ENCODE assay signal across 20 mouse cellular contexts in genomic region chr11:101220853-101221252, GRCm38 (mm10). TPM values are rescaled to one million over a fixed set of nuclear protein-coding genes. Genes with fewer than 3 reads are reported as not detected.
DNase-seq lines count a peak whose midpoint lies in the region; ATAC-seq and TF ChIP-seq lines count a peak whose summit lies in the region.
"Had no signal": no experiment of that assay in that cellular context is flagged by ENCODE, and none has a peak within 500 bp of the region (broad histone marks: within the 10 kb centered on the region; RNA-seq: fewer than 3 reads in every experiment).

No protein-coding gene starts in this region.

- peak in 1 of 2 experiments; percentile 9; a peak in 1 of 4 replicates for TF ChIP-seq EP300 in MEL (IDR thresholded peaks at IDR 0.05; ENCODE audit: low read depth in 1 of 2, low read length in 2 of 2)

- no peak for TF ChIP-seq POLR2A in MEL (IDR thresholded peaks at IDR 0.05; ENCODE audit: control insufficient read depth in 1 of 2, insufficient read depth in 1 of 2, low read depth in 1 of 2, low read length in 2 of 2, poor library complexity in 1 of 2)

- H3K9me3 ChIP-seq in heart, embryonic 11.5 days (replicated peaks; ENCODE audit: control insufficient read depth, low read length): no peaks in the 10 kb centered on the region
- no peaks in the 10 kb centered on the region for H3K9me3 ChIP-seq in kidney, embryonic 15.5 days (replicated peaks)
- H3K9me3 ChIP-seq in MEL (replicated peaks; ENCODE audit: insufficient read depth, low read length): no peaks in the 10 kb centered on the region
- no peaks in the 10 kb centered on the region for H3K9me3 ChIP-seq in intestine, postnatal 0 days (ENCODE audit: control insufficient read depth)
- H3K9me3 ChIP-seq: forebrain, embryonic 10.5 days; hindbrain, embryonic 12.5 days; liver, embryonic 12.5 days; midbrain, embryonic 10.5 days had no signal

- TF ChIP-seq RAD21 in MEL (IDR thresholded peaks at IDR 0.05; ENCODE audit: low read depth, low read length): no peak

- H3K27ac ChIP-seq in heart, embryonic 11.5 days (ENCODE audit: low read depth, low read length): 0 out of 2 replicates have a peak overlapping the region, but pooled peaks have one; percentile 55
- peak overlapping the region; percentile 71 for H3K27ac ChIP-seq in kidney, embryonic 15.5 days
- peak overlapping the region; percentile 72 for H3K27ac ChIP-seq in MEL (ENCODE audit: control insufficient read depth, low read depth, low read length)
- peak overlapping the region; percentile 76 for H3K27ac ChIP-seq in intestine, postnatal 0 days (ENCODE audit: low read depth, low read length)
- H3K27ac ChIP-seq: forebrain, embryonic 10.5 days; hindbrain, embryonic 12.5 days; liver, embryonic 12.5 days; midbrain, embryonic 10.5 days had no signal

- WGBS in heart, embryonic 11.5 days (ENCODE audit: insufficient replicate concordance): 44% methylated on average over 2 of the region's 2 CpGs
- 13% methylated on average over 2 of the region's 2 CpGs for whole genome bisulfite sequencing in kidney, embryonic 15.5 days
- WGBS in intestine, postnatal 0 days: 32% methylated on average over 2 of the region's 2 CpGs

- no peak overlapping the region for H3K4me3 ChIP-seq in heart, embryonic 11.5 days (ENCODE audit: low read depth, low read length)
- no peak overlapping the region for H3K4me3 ChIP-seq in kidney, embryonic 15.5 days (replicated peaks)
- H3K4me3 ChIP-seq in MEL (ENCODE audit: control insufficient read depth in 1 of 2, insufficient read depth in 1 of 2, low read depth in 2 of 2, low read length in 2 of 2): peak overlapping the region in 1 of 2 experiments; percentile 12; a peak in 1 of 4 replicates
- H3K4me3 ChIP-seq in intestine, postnatal 0 days (ENCODE audit: low read depth, low read length): no peak overlapping the region
- H3K4me3 ChIP-seq: forebrain, embryonic 10.5 days; hindbrain, embryonic 12.5 days; liver, embryonic 12.5 days; midbrain, embryonic 10.5 days had no signal

- H3K4me2 ChIP-seq in heart, embryonic 11.5 days: no peak overlapping the region
- peak overlapping the region; percentile 2; the same call in 1 of the 2 replicates for H3K4me2 ChIP-seq in kidney, embryonic 15.5 days
- H3K4me2 ChIP-seq in intestine, postnatal 0 days (replicated peaks; ENCODE audit: low read depth): no peak overlapping the region
- H3K4me2 ChIP-seq: hindbrain, embryonic 12.5 days; liver, embryonic 12.5 days had no signal

- no peaks in the 10 kb centered on the region for H3K27me3 ChIP-seq in heart, embryonic 11.5 days (ENCODE audit: control insufficient read depth, insufficient read depth, low read length)
- no peaks in the 10 kb centered on the region for H3K27me3 ChIP-seq in kidney, embryonic 15.5 days
- no peaks in the 10 kb centered on the region for H3K27me3 ChIP-seq in MEL (ENCODE audit: control insufficient read depth in 1 of 2, insufficient read depth in 2 of 2, low read length in 2 of 2)
- H3K27me3 ChIP-seq in intestine, postnatal 0 days (replicated peaks; ENCODE audit: control insufficient read depth, insufficient read depth, low read length): no peaks in the 10 kb centered on the region
- H3K27me3 ChIP-seq: hindbrain, embryonic 12.5 days; liver, embryonic 12.5 days had no signal

- no peak overlapping the region for H3K9ac ChIP-seq in heart, embryonic 11.5 days (ENCODE audit: low read depth, low read length)
- H3K9ac ChIP-seq in kidney, embryonic 15.5 days: no peak overlapping the region
- 0 out of 2 replicates have a peak overlapping the region, but pooled peaks have one; percentile 4 for H3K9ac ChIP-seq in MEL (ENCODE audit: control insufficient read depth, low read depth, low read length, poor library complexity, severe bottlenecking)
- no peak overlapping the region for H3K9ac ChIP-seq in intestine, postnatal 0 days (ENCODE audit: low read depth, low read length)
- H3K9ac ChIP-seq: hindbrain, embryonic 12.5 days; liver, embryonic 12.5 days had no signal

- no peak for ATAC-seq in heart, embryonic 11.5 days (replicated peaks; ENCODE audit: insufficient number of reproducible peaks, low FRiP score, low TSS enrichment)
- ATAC-seq in kidney, embryonic 15.5 days (replicated peaks; ENCODE audit: low FRiP score): no peak
- peak; percentile 77 for ATAC-seq in intestine, postnatal 0 days
- ATAC-seq: liver, embryonic 12.5 days had no signal

- peaks cover 3% of the 10 kb centered on the region; the same call in 1 of the 2 replicates for H3K79me2 ChIP-seq in MEL (ENCODE audit: control insufficient read depth, insufficient read depth, low read length, poor library complexity)

- TF ChIP-seq CTCF in MEL (IDR thresholded peaks at IDR 0.05 in 2 of 3, conservative IDR thresholded peaks at IDR 0.05 in 1 of 3; ENCODE audit: control insufficient read depth in 1 of 3, insufficient read depth in 1 of 3, low read depth in 2 of 3, low read length in 3 of 3, poor library complexity in 1 of 3, severe bottlenecking in 1 of 3): no peak
- TF ChIP-seq CTCF in intestine, postnatal 0 days (IDR thresholded peaks at IDR 0.05; ENCODE audit: low read depth): no peak

- 0 out of 2 replicates have a peak, but pooled peaks cover 2% of the 10 kb centered on the region for H3K4me1 ChIP-seq in heart, embryonic 11.5 days (ENCODE audit: control insufficient read depth, insufficient read depth, low read length)
- H3K4me1 ChIP-seq in kidney, embryonic 15.5 days: peaks cover 43% of the 10 kb centered on the region
- peaks cover 9 to 18% of the 10 kb centered on the region in 2 experiments for H3K4me1 ChIP-seq in MEL (ENCODE audit: control insufficient read depth in 1 of 2, insufficient read depth in 2 of 2, low read length in 2 of 2)
- peaks cover 9% of the 10 kb centered on the region; the same call in 1 of the 2 replicates for H3K4me1 ChIP-seq in intestine, postnatal 0 days (replicated peaks; ENCODE audit: control insufficient read depth, insufficient read depth, low read length)

- DNase-seq in heart, adult 11 months: no peak
- DNase-seq in kidney, postnatal 4 days: no peak
- peak; percentile 66 for DNase-seq in MEL (ENCODE audit: low read depth, low spot score)
- no peak for DNase-seq in neural tube, embryonic 10.5 days (ENCODE audit: extremely low spot score, low spot score)
- DNase-seq in adrenal gland, postnatal 10 days: no peak
- DNase-seq: adrenal gland, adult 2 months; cerebellum, adult 2 months; gastrocnemius, postnatal 14 days; kidney, adult 9 months; lung, postnatal 14 days; right cerebral cortex, adult 18-20 months had no signal

- 0 out of 2 replicates have a peak, but pooled peaks cover 2% of the 10 kb centered on the region for H3K36me3 ChIP-seq in heart, embryonic 11.5 days (ENCODE audit: control insufficient read depth, insufficient read depth, low read length)
- peaks cover 25% of the 10 kb centered on the region for H3K36me3 ChIP-seq in kidney, embryonic 15.5 days
- peaks cover 0 to 19% of the 10 kb centered on the region in 2 experiments; a peak in 3 of 4 replicates for H3K36me3 ChIP-seq in MEL (ENCODE audit: control insufficient read depth in 1 of 2, insufficient read depth in 2 of 2, low read length in 2 of 2)
- H3K36me3 ChIP-seq in intestine, postnatal 0 days (ENCODE audit: control insufficient read depth, insufficient read depth): peaks cover 11% of the 10 kb centered on the region
- H3K36me3 ChIP-seq: forebrain, embryonic 10.5 days; midbrain, embryonic 10.5 days had no signal

RNA-seq across cellular contexts. Expression of gene Ezh1, which starts 5.4 kb away (rescaled TPM):
- 10.2 and 12.7 TPM in 2 replicates for polyA plus RNA-seq in heart, embryonic 11.5 days (2014; fragmentation: Nextera tagmentation; extraction: Ambion mirVana)
- 22.9 and 27.0 TPM in 2 replicates for polyA plus RNA-seq in kidney, embryonic 15.5 days (2015; fragmentation: Nextera tagmentation; extraction: Ambion mirVana)
- total RNA-seq in MEL (2012; rRNA removed): 5.0 and 6.3 TPM in 2 replicates
- 1 to 10 TPM in 1 of 2 experiments, not detected in 1; 8.4 TPM for polyA plus RNA-seq in MEL (2012; ENCODE audit: insufficient read depth in 1 of 2, insufficient read length in 2 of 2, low read depth in 1 of 2, low replicate concordance in 2 of 2, missing spikeins in 1 of 2)
- 9.8 and 10.8 TPM in 2 replicates for polyA plus RNA-seq in intestine, postnatal 0 days (2015; fragmentation: Nextera tagmentation; extraction: Ambion mirVana)
- total RNA-seq in adrenal gland, postnatal 10 days (2021): 10 to 100 TPM; 27.9 to 37.9 TPM

RNA-seq across cellular contexts. Expression of gene Ramp2, which starts 25.0 kb away (rescaled TPM):
- polyA plus RNA-seq in heart, embryonic 11.5 days (2014; fragmentation: Nextera tagmentation; extraction: Ambion mirVana): 230 and 232 TPM in 2 replicates
- 220 and 232 TPM in 2 replicates for polyA plus RNA-seq in kidney, embryonic 15.5 days (2015; fragmentation: Nextera tagmentation; extraction: Ambion mirVana)
- total RNA-seq in MEL (2012; rRNA removed): 0.12 TPM in 1 of 2 replicates, not detected in the other
- not detected for polyA plus RNA-seq in MEL (2012; ENCODE audit: insufficient read depth in 1 of 2, insufficient read length in 2 of 2, low read depth in 1 of 2, low replicate concordance in 2 of 2, missing spikeins in 1 of 2)
- polyA plus RNA-seq in intestine, postnatal 0 days (2015; fragmentation: Nextera tagmentation; extraction: Ambion mirVana): 67.7 and 74.7 TPM in 2 replicates
- total RNA-seq in adrenal gland, postnatal 10 days (2021): 100 to 1,000 TPM; 101 to 116 TPM
- total RNA-seq: common myeloid progenitor, adult 5-6 weeks had no signal

RNA-seq across cellular contexts. Expression of gene Vps25, which starts 32.7 kb away (rescaled TPM):
- polyA plus RNA-seq in heart, embryonic 11.5 days (2014; fragmentation: Nextera tagmentation; extraction: Ambion mirVana): 126 and 128 TPM in 2 replicates
- polyA plus RNA-seq in kidney, embryonic 15.5 days (2015; fragmentation: Nextera tagmentation; extraction: Ambion mirVana): 135 and 147 TPM in 2 replicates
- total RNA-seq in MEL (2012; rRNA removed): 68.4 and 75.5 TPM in 2 replicates
- polyA plus RNA-seq in MEL (2012; ENCODE audit: insufficient read depth in 1 of 2, insufficient read length in 2 of 2, low read depth in 1 of 2, low replicate concordance in 2 of 2, missing spikeins in 1 of 2): 100 to 1,000 TPM in 1 of 2 experiments, not detected in 1; 107 TPM
- polyA plus RNA-seq in intestine, postnatal 0 days (2015; fragmentation: Nextera tagmentation; extraction: Ambion mirVana): 148 and 157 TPM in 2 replicates
- total RNA-seq in adrenal gland, postnatal 10 days (2021): 100 to 1,000 TPM; 109 to 112 TPM

RNA-seq across cellular contexts. Expression of gene Wnk4, which starts 39.5 kb away (rescaled TPM):
- 11.1 and 13.7 TPM in 2 replicates for polyA plus RNA-seq in heart, embryonic 11.5 days (2014; fragmentation: Nextera tagmentation; extraction: Ambion mirVana)
- 25.5 and 27.2 TPM in 2 replicates for polyA plus RNA-seq in kidney, embryonic 15.5 days (2015; fragmentation: Nextera tagmentation; extraction: Ambion mirVana)
- total RNA-seq in MEL (2012; rRNA removed): 0.72 and 0.92 TPM in 2 replicates
- 1 to 10 TPM in 1 of 2 experiments, not detected in 1; 3.4 TPM for polyA plus RNA-seq in MEL (2012; ENCODE audit: insufficient read depth in 1 of 2, insufficient read length in 2 of 2, low read depth in 1 of 2, low replicate concordance in 2 of 2, missing spikeins in 1 of 2)
- polyA plus RNA-seq in intestine, postnatal 0 days (2015; fragmentation: Nextera tagmentation; extraction: Ambion mirVana): 4.6 and 4.7 TPM in 2 replicates
- 1 to 10 TPM; 2.5 to 3.6 TPM for total RNA-seq in adrenal gland, postnatal 10 days (2021)
- total RNA-seq: common myeloid progenitor, adult 5-6 weeks had no signal

RNA-seq across cellular contexts. Expression of gene Ccr10, which starts 45.6 kb away (rescaled TPM):
- 0.13 and 0.39 TPM in 2 replicates for polyA plus RNA-seq in heart, embryonic 11.5 days (2014; fragmentation: Nextera tagmentation; extraction: Ambion mirVana)
- polyA plus RNA-seq in kidney, embryonic 15.5 days (2015; fragmentation: Nextera tagmentation; extraction: Ambion mirVana): 0.78 and 0.82 TPM in 2 replicates
- total RNA-seq in MEL (2012; rRNA removed): not detected in 2 replicates
- not detected for polyA plus RNA-seq in MEL (2012; ENCODE audit: insufficient read depth in 1 of 2, insufficient read length in 2 of 2, low read depth in 1 of 2, low replicate concordance in 2 of 2, missing spikeins in 1 of 2)
- polyA plus RNA-seq in intestine, postnatal 0 days (2015; fragmentation: Nextera tagmentation; extraction: Ambion mirVana): 0.13 and 0.22 TPM in 2 replicates
- total RNA-seq in adrenal gland, postnatal 10 days (2021): under 1 TPM; 0.78 to 1.00 TPM
- total RNA-seq: common myeloid progenitor, adult 5-6 weeks had no signal
- polyA plus RNA-seq: embryonic facial prominence, embryonic 14.5 days; forebrain, embryonic 10.5 days had no signal

Comparison
In these comparisons a context has a peak if more than half of its experiments do, and no peak if none do; other contexts are left out.
1. RNA of gene Ramp2, which starts 25.0 kb away (polyA plus RNA-seq): 230 to 232 TPM in heart, embryonic 11.5 days, 220 to 232 TPM in kidney, embryonic 15.5 days and 67.7 to 74.7 TPM in intestine, postnatal 0 days; not detected in MEL; every median in the first group is over 10 times any median in the second.
2. Peak in every context shown above with its lines, with median percentiles within 50 percentile points of each other: H3K27ac ChIP-seq.